Mouse (Mus musculus) erythroblast, embryonic 14.5 days (primary cell): ENCODE measurements around the gene Dyx1c1.

Experiments
- GATA1 ChIP-seq: IDR thresholded peaks from 2 replicates; pipeline ENCODE4 v1.6.1; 2012; ENCODE audit warnings: low read length, inconsistent platforms, mixed read lengths
- TAL1 ChIP-seq: IDR thresholded peaks from 3 replicates; pipeline ENCODE4 v1.6.1; 2012; ENCODE audit warnings: low read length, inconsistent platforms, mixed read lengths

DNA sequence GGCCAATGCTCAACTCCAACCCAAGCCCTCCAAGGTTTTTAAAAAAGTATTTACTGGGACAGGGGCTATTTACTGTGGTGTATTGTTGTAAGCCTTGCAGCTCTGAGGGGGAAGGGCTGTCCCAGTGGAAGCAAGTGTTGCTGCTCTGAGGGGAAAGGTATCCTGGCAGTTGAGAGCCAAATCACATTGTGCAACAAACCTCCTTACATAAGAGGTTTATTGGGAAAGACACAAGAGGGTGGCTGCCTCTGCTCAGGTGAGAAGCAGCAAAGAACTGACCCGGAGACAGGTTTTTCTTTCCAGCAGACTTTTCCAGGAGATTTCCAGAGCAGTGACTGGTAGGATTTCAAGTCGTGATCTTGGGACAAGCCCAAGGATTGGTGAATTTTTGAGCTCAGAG is 22.3 kb upstream of the Dyx1c1 start:
- TF ChIP-seq TAL1 (no peak), GATA1 (no peak)
